Mouse (Mus musculus): ENCODE measurements around the gene Fam20c. TPM values are rescaled to one million over a fixed set of nuclear protein-coding genes. Genes with fewer than 3 reads are reported as not detected.
A peak's percentile ranks its signal among the peaks of the same experiment; 100 is the strongest.

Fam20c gene
- 10 to 100 TPM; 35.3 to 42.8 TPM for total RNA-seq (2021)

GRCm38 (mm10) chr5:138754303-138755120 lies at the start of gene Fam20c:
TSS of gene Fam20c (plus strand) at chr5:138754514.
- intact Hi-C loops (cut with DNase I), result loop anchor here (5.0 kb wide), 1 partner anchor 43 kb away; no protein-coding TSS in a partner anchor
- DNase-seq (ENCODE audit: low spot score in 2 of 2), result peak; percentile 76 to 87

GRCm38 (mm10) chr5:138707367-138707766 lies 46.9 kb upstream of the Fam20c start:
- no peak for DNase-seq (ENCODE audit: low spot score in 2 of 2)
- intact Hi-C loops (cut with DNase I), result no loop called here

GRCm38 (mm10) chr5:138708591-138708990 lies 45.7 kb upstream of the Fam20c start:
- no peak for DNase-seq (ENCODE audit: low spot score in 2 of 2)
- intact Hi-C loops (cut with DNase I), result no loop called here

- DNase-seq (ENCODE audit: low spot score in 2 of 2), result no peak
These were observed 38.7 kb upstream of the Fam20c start for GRCm38 (mm10) chr5:138715561-138716095.

GRCm38 (mm10) chr5:138720329-138721190 lies 33.8 kb upstream of the Fam20c start:
- no peak for DNase-seq (ENCODE audit: low spot score in 2 of 2)
- intact Hi-C loops (cut with DNase I), result no loop called here

More at GRCm38 (mm10) chr5:138715561-138716095, 38.7 kb upstream of the Fam20c start:
- intact Hi-C loops (cut with DNase I), result no loop called here

GRCm38 (mm10) chr5:138724417-138724816 lies 29.9 kb upstream of the Fam20c start:
- intact Hi-C loops (cut with DNase I), result no loop called here
- no peak for DNase-seq (ENCODE audit: low spot score in 2 of 2)

GRCm38 (mm10) chr5:138725151-138725550 lies 29.2 kb upstream of the Fam20c start:
- intact Hi-C loops (cut with DNase I), result no loop called here

GRCm38 (mm10) chr5:138730863-138731262 lies 23.5 kb upstream of the Fam20c start:
- DNase-seq (ENCODE audit: low spot score in 2 of 2), result no peak
- intact Hi-C loops (cut with DNase I), result no loop called here

More at GRCm38 (mm10) chr5:138725151-138725550, 29.2 kb upstream of the Fam20c start:
- no peak for DNase-seq (ENCODE audit: low spot score in 2 of 2)

- no peak for DNase-seq (ENCODE audit: low spot score in 2 of 2)
These were observed 20.9 kb upstream of the Fam20c start for GRCm38 (mm10) chr5:138733317-138733899.

GRCm38 (mm10) chr5:138734018-138734417 lies 20.3 kb upstream of the Fam20c start:
- intact Hi-C loops (cut with DNase I), result no loop called here
- no peak for DNase-seq (ENCODE audit: low spot score in 2 of 2)

More at GRCm38 (mm10) chr5:138733317-138733899, 20.9 kb upstream of the Fam20c start:
- intact Hi-C loops (cut with DNase I), result no loop called here

- intact Hi-C loops (cut with DNase I), result no loop called here
- DNase-seq (ENCODE audit: low spot score in 2 of 2), result no peak
These were observed 19.0 kb upstream of the Fam20c start for GRCm38 (mm10) chr5:138735201-138735757.

GRCm38 (mm10) chr5:138740150-138740549 lies 14.2 kb upstream of the Fam20c start:
- intact Hi-C loops (cut with DNase I), result no loop called here
- DNase-seq (ENCODE audit: low spot score in 2 of 2), result no peak

GRCm38 (mm10) chr5:138741516-138741915 lies 12.8 kb upstream of the Fam20c start:
- intact Hi-C loops (cut with DNase I), result no loop called here
- no peak for DNase-seq (ENCODE audit: low spot score in 2 of 2)

GRCm38 (mm10) chr5:138742281-138742680 lies 12.0 kb upstream of the Fam20c start:
- DNase-seq (ENCODE audit: low spot score in 2 of 2), result no peak
- intact Hi-C loops (cut with DNase I), result no loop called here

- intact Hi-C loops (cut with DNase I), result no loop called here
- DNase-seq (ENCODE audit: low spot score in 2 of 2), result no peak
These were observed 10.7 kb upstream of the Fam20c start for GRCm38 (mm10) chr5:138743631-138744030.

GRCm38 (mm10) chr5:138745378-138746099 lies 8.8 kb upstream of the Fam20c start:
- no peak for DNase-seq (ENCODE audit: low spot score in 2 of 2)
- intact Hi-C loops (cut with DNase I), result no loop called here

- intact Hi-C loops (cut with DNase I), result no loop called here
- DNase-seq (ENCODE audit: low spot score in 2 of 2), result no peak
These were observed 1.0 kb upstream of the Fam20c start for GRCm38 (mm10) chr5:138753269-138753668.

GRCm38 (mm10) chr5:138753946-138754302 lies 390 bp upstream of the Fam20c start:
- intact Hi-C loops (cut with DNase I), result no loop called here
- DNase-seq (ENCODE audit: low spot score in 2 of 2), result no peak

- DNase-seq (ENCODE audit: low spot score in 2 of 2), result no peak
- intact Hi-C loops (cut with DNase I), result loop anchor here (5.0 kb wide), 1 partner anchor 42 kb away; no protein-coding TSS in a partner anchor
These were observed 773 bp downstream of the Fam20c start for GRCm38 (mm10) chr5:138755121-138755452.

All from left cerebral cortex, postnatal 36 days (tissue).